Mouse (Mus musculus) heart, embryonic 14.5 days (tissue): Measurements from ENCODE around the gene Cptp. TPM values are rescaled to one million over a fixed set of nuclear protein-coding genes. Genes with fewer than 3 reads are reported as not detected.
A peak's percentile ranks its signal among the peaks of the same experiment; 100 is the strongest.

Source experiments
- ATAC-seq: fragments of 200-750 bp; cut with Nextera tagmentation; 2 replicates; pipeline ENCODE4 v1.8.0; 2017; ENCODE audit warnings: low read depth, moderate TSS enrichment; ENCODE audit not compliant: insufficient number of reproducible peaks, insufficient read depth, low FRiP score
- H3K27ac ChIP-seq, 2 experiments: fragments of 200-500 bp in 1 of 2; fragments of 300-500 bp in 1 of 2; sonication (generic) in 1 of 2; replicated peaks in 1 of 2; 2 replicates each; pipeline ENCODE4 v1.5.1; 2012 to 2014; ENCODE audit warnings: low read depth in 2 of 2, low read length in 2 of 2, control low read depth in 1 of 2, mild to moderate bottlenecking in 1 of 2, mixed read lengths in 1 of 2; ENCODE audit not compliant: control insufficient read depth in 1 of 2, insufficient read depth in 1 of 2
- H3K27me3 ChIP-seq: fragments of 300-500 bp; sonication (generic); 2 replicates; pipeline ENCODE4 v1.6.1; 2014; ENCODE audit warnings: mild to moderate bottlenecking, low read length, control low read depth; ENCODE audit not compliant: control insufficient read depth, insufficient read depth
- H3K36me3 ChIP-seq: fragments of 300-500 bp; sonication (generic); 2 replicates; pipeline ENCODE4 v1.6.1; 2014; ENCODE audit warnings: mild to moderate bottlenecking, control low read depth, low read length, mixed read lengths; ENCODE audit not compliant: control insufficient read depth, insufficient read depth
- H3K4me1 ChIP-seq, 2 experiments: fragments of 200-500 bp in 1 of 2; fragments of 300-500 bp in 1 of 2; sonication (generic) in 1 of 2; 2 replicates each; pipeline ENCODE4 v1.6.1; 2012 to 2014; ENCODE audit warnings: low read length in 2 of 2, control low read depth in 1 of 2, mixed read lengths in 1 of 2; ENCODE audit not compliant: control insufficient read depth in 2 of 2, insufficient read depth in 2 of 2
- H3K4me2 ChIP-seq: fragments of 300-500 bp; sonication (generic); 2 replicates; pipeline ENCODE4 v1.6.1; 2014; ENCODE audit warnings: mild to moderate bottlenecking, low read length
- H3K4me3 ChIP-seq, 2 experiments: fragments of 200-500 bp in 1 of 2; fragments of 300-500 bp in 1 of 2; sonication (generic) in 1 of 2; 2 replicates each; pipeline ENCODE4 v1.5.1; 2012 to 2014; ENCODE audit warnings: low read length in 2 of 2, mild to moderate bottlenecking in 2 of 2, control low read depth in 1 of 2, low read depth in 1 of 2, moderate library complexity in 1 of 2; ENCODE audit not compliant: control insufficient read depth in 1 of 2, insufficient read depth in 1 of 2
- H3K9ac ChIP-seq: fragments of 300-500 bp; sonication (generic); 2 replicates; pipeline ENCODE4 v1.6.1; 2014; ENCODE audit warnings: mild to moderate bottlenecking, low read length
- H3K9me3 ChIP-seq: fragments of 300-500 bp; sonication (generic); 2 replicates; pipeline ENCODE4 v1.6.1; 2016; ENCODE audit warnings: low read length, control low read depth; ENCODE audit not compliant: control insufficient read depth
- WGBS: fragments of 180-500 bp; shearing (Covaris S2); extraction: QIAGEN DNeasy Blood & Tissue Kit; methylation state at CpG from one replicate; pipeline ENCODE4 v1.1.7; 2014; 5-methylcytosine and 5-hydroxymethylcytosine counted together
- polyA plus RNA-seq: library from polyadenylated mRNA; unstranded; fragments of >200 nt; fragmentation: Nextera tagmentation; extraction: Ambion mirVana; gene quantifications from 2 replicates; pipeline ENCODE4 v1.2.1, GENCODE M21; 2014

Gene Cptp
- polyA plus RNA-seq, 1 experiment from 2014 or later, result 11.0 TPM

GRCm38 (mm10) chr4:155859318-155859717, 9.9 kb downstream of the Cptp start:
- Histone ChIP-seq H3K4me1 (no peaks in the 10 kb centered on the region), H3K36me3 (peaks cover 53% of the 10 kb centered on the region), H3K4me3 (no peak overlapping the region), H3K9me3 (no peaks in the 10 kb centered on the region), H3K27ac (no peak overlapping the region), H3K27me3 (no peaks in the 10 kb centered on the region), H3K4me2 (no peak overlapping the region), H3K9ac (no peak overlapping the region)
- 17% methylated on average over 13 of the region's 13 CpGs for WGBS
- peak; percentile 24; the same call in 1 of the 2 replicates for ATAC-seq

- H3K27ac ChIP-seq, result no peak overlapping the region
- WGBS, result 69% methylated on average over 3 of the region's 3 CpGs
- no peaks in the 10 kb centered on the region for H3K9me3 ChIP-seq
- peaks cover 66% of the 10 kb centered on the region for H3K36me3 ChIP-seq
- H3K9ac ChIP-seq, result no peak overlapping the region
- no peak overlapping the region for H3K4me2 ChIP-seq
- ATAC-seq, result no peak
- H3K27me3 ChIP-seq, result no peaks in the 10 kb centered on the region
- H3K4me3 ChIP-seq, result no peak overlapping the region
- no peaks in the 10 kb centered on the region for H3K4me1 ChIP-seq
Measured at GRCm38 (mm10) chr4:155856881-155857280, 12.4 kb downstream of the Cptp start.

GRCm38 (mm10) chr4:155856071-155856470, 13.2 kb downstream of the Cptp start:
- Histone ChIP-seq H3K4me1 (no peaks in the 10 kb centered on the region), H3K27me3 (no peaks in the 10 kb centered on the region), H3K4me3 (no peak overlapping the region), H3K9ac (no peak overlapping the region), H3K27ac (no peak overlapping the region), H3K36me3 (peaks cover 63% of the 10 kb centered on the region), H3K9me3 (no peaks in the 10 kb centered on the region), H3K4me2 (no peak overlapping the region)
- no peak for ATAC-seq
- 89% methylated on average over 12 of the region's 12 CpGs for whole genome bisulfite sequencing

DNA sequence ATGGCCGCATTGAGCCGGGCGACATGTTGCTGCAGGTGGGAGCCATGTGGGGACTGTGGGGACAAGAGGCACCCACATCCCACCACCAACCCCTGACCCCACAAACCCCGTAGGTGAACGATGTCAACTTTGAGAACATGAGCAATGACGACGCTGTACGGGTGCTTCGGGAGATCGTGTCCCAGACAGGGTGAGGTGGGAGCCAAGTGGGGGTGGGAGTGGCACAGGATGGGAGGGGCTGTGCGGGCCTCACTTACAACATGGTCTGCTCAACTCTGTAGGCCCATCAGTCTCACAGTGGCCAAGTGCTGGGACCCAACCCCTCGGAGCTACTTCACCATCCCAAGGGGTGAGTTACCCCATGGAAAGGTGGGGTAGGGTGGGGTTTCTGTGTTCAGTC, 14.2 kb downstream of the Cptp start:
- Histone ChIP-seq H3K4me3 (no peak overlapping the region), H3K4me2 (no peak overlapping the region), H3K27ac (no peak overlapping the region), H3K9ac (no peak overlapping the region), H3K36me3 (peaks cover 54% of the 10 kb centered on the region), H3K9me3 (no peaks in the 10 kb centered on the region), H3K27me3 (no peaks in the 10 kb centered on the region), H3K4me1 (no peaks in the 10 kb centered on the region)
- ATAC-seq, result no peak
- WGBS, result 92% methylated on average over 12 of the region's 12 CpGs

DNA sequence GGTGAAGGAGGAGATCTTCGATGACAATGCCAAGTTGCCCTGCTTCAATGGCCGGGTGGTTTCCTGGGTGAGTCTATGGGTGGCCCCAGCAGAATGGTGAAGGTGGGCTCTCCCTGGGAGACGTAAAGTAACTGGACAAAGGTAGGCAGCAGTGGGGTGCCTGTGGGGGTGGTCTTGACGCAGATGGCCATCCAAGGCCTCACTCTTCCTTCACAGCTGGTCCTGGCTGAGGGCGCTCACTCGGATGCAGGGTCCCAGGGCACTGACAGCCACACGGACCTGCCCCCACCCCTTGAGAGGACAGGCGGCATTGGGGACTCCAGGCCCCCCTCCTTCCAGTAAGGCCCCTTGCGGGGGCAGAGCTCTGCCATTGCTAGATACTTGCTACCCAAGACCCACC, 15.8 kb downstream of the Cptp start:
- 89% methylated on average over 9 of the region's 9 CpGs for WGBS
- ATAC-seq, result no peak
- Histone ChIP-seq H3K36me3 (peaks cover 49% of the 10 kb centered on the region), H3K4me2 (no peak overlapping the region), H3K9ac (no peak overlapping the region), H3K9me3 (no peaks in the 10 kb centered on the region), H3K27ac (no peak overlapping the region), H3K4me3 (no peak overlapping the region), H3K27me3 (no peaks in the 10 kb centered on the region), H3K4me1 (peaks cover 4 to 9% of the 10 kb centered on the region in 2 experiments)

- peaks cover 39% of the 10 kb centered on the region for H3K36me3 ChIP-seq
- no peak overlapping the region; the same call in 1 of the 2 replicates for H3K9ac ChIP-seq
- H3K4me3 ChIP-seq, result no peak overlapping the region
- 51% methylated on average over 2 of the region's 2 CpGs for WGBS
- no peak overlapping the region for H3K4me2 ChIP-seq
- no peak overlapping the region for H3K27ac ChIP-seq
- H3K27me3 ChIP-seq, result no peaks in the 10 kb centered on the region
- H3K9me3 ChIP-seq, result no peaks in the 10 kb centered on the region
- ATAC-seq, result no peak
- peaks cover 7 to 16% of the 10 kb centered on the region in 2 experiments for H3K4me1 ChIP-seq
Measured at GRCm38 (mm10) chr4:155851951-155852411, 17.3 kb downstream of the Cptp start.

- 87% methylated on average over 3 of the region's 3 CpGs for WGBS
- Histone ChIP-seq H3K27ac (no peak overlapping the region), H3K9ac (no peak overlapping the region), H3K4me1 (peaks cover 12 to 18% of the 10 kb centered on the region in 2 experiments), H3K9me3 (no peaks in the 10 kb centered on the region), H3K4me3 (no peak overlapping the region), H3K36me3 (peaks cover 33% of the 10 kb centered on the region), H3K27me3 (no peaks in the 10 kb centered on the region), H3K4me2 (no peak overlapping the region)
- ATAC-seq, result no peak
Measured at GRCm38 (mm10) chr4:155851368-155851767, 17.9 kb downstream of the Cptp start.

DNA sequence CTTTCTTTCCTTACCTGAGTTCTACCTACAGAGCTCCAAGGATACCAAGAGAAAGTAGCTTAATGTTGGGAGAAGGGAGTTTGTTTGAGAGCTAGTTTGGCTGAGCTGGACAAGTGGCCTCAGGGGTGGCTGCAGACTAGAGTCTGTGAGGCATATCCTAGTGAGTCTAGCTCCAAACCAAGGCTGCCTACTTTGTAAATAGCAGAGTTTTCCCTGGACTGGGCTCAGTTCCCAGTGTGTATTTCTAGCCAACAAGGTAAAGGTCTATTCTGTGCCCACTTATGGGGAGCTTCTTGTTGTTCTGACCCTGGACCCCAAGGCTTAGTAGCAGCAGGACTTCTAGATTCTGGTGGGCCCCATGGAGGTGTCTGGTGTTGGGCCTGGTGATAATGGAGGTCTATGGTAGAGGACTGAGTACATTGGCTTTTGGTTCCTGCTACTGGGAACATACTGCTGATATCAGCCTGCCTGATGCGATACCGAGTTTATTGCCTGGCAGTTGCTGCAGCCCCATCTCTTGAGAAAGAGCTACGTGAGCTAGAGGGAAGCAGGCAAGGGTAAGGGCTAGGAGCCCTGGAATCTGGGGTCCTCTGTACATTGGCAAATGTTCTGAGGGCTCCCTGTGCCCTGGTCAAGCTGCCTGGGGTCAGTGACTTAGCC, 19.3 kb downstream of the Cptp start:
- peaks cover 18% of the 10 kb centered on the region for H3K36me3 ChIP-seq
- H3K4me1 ChIP-seq, result peaks cover 12 to 19% of the 10 kb centered on the region in 2 experiments
- no peaks in the 10 kb centered on the region for H3K9me3 ChIP-seq
- no peak overlapping the region for H3K9ac ChIP-seq
- H3K27me3 ChIP-seq, result no peaks in the 10 kb centered on the region
- ATAC-seq, result no peak
- H3K4me3 ChIP-seq, result no peak overlapping the region
- no peak overlapping the region for H3K27ac ChIP-seq
- H3K4me2 ChIP-seq, result no peak overlapping the region
- 88% methylated on average over 3 of the region's 3 CpGs for WGBS
